Mouse (Mus musculus) heart, postnatal 0 days (tissue): ENCODE measurements around the gene Apon.

Experiments
- CTCF ChIP-seq: IDR thresholded peaks from 2 replicates; pipeline ENCODE4 v1.5.1; 2016; ENCODE audit warnings: antibody characterized with exemption, control low read depth, low read depth
- EP300 ChIP-seq: IDR thresholded peaks from 2 replicates; pipeline ENCODE4 v1.6.1; 2016; ENCODE audit warnings: antibody characterized with exemption, low read depth

DNA sequence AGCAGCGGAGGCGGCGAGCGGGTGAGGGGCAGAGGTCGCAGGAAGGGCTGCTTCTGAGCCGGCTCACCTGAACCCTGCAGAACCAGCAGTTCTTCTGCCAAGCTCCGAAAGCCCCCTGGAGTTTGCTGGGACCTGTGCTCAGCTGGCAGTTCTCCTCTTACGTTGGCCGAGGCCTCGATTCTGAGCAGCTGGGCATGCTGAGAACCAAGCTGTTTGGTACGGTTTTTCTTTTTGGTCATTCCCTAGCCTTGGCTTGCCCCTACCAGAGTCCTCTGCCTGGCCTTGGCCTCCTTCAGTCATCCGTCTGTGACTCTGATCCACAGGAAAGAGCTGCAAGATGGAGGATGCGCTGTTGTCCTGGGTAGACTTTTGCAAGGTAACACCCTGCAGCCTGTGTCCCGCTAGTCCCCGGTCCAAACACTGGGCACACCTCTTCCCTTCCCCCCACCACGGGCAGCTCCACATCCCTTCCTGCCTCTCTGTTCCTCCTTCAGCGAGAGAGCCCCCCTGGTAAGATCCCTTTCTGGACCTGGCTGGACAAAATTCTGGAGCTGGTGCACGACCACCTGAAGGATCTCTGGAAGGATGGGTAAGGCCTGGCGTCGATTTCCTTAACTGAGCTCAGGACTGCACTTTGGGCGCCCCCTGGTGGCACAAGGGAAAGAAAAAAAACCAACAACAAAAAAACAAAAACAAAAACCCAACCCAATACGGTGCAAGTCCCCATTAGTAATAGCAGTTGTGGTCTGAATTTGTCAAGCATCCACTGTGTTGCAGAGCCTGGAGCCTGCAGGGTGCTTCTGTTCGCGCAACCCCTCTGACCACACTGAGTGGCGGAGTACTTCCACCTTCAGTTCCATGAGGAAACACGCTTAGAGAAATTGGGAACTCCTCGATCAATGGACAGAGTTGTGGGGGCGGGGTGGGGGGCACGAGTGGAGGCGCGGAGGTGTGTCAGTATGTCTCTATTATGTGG is 30.0 kb downstream of the Apon start:
- TF ChIP-seq CTCF: peak; percentile 66
- TF ChIP-seq EP300: no peak
